Mouse (Mus musculus) splenic B cell, adult 2 months (primary cell): ENCODE measurements at regions not wholly inside any gene's neighbourhood (a gene's known extent, or its start where the extent isn't known, plus 50 kb on each side); places are given as distances from the start of the nearest gene placed in this dataset.
"Not testable (repeated sequence)": the region's sequence is repeated elsewhere in the genome, so short reads cannot be mapped to it uniquely, and the experiment has no call there.

Experiments used
- DNase-seq: peaks from one replicate; pipeline ENCODE4 v3.0.0-alpha.2; 2011; ENCODE audit warnings: low read depth, low spot score
- H3K27me3 ChIP-seq: 2 replicates; pipeline ENCODE4 v1.6.1; 2012; ENCODE audit warnings: mild to moderate bottlenecking, low read length, moderate library complexity, mixed read lengths; ENCODE audit not compliant: control insufficient read depth, poor library complexity, insufficient read depth, severe bottlenecking
- H3K36me3 ChIP-seq: 2 replicates; pipeline ENCODE4 v1.6.1; 2012; ENCODE audit warnings: mild to moderate bottlenecking, low read length, moderate library complexity, mixed read lengths; ENCODE audit not compliant: control insufficient read depth, poor library complexity, insufficient read depth, severe bottlenecking

DNA sequence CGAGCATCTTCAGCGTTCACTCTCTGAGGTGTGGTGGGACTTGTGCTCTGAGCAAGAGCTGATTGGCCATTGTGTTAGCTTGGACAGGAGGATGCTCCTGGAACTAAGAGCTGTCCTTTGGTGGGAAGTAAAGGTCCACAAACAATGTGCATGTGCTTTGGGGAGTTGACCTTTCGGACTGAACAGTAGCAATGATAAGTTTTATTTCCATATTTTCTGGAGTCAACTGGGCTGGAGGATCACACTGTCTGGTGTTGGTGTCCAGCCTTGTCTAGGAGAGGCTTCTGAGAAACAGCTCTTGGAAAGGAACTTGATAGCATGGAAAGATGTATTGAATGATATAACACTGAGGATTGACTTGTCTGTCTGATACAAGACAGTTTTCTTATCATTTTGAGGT is 142.3 kb upstream of the Otx2 start:
- Histone ChIP-seq H3K36me3 (no peaks in the 10 kb centered on the region), H3K27me3 (no peaks in the 10 kb centered on the region)
- DNase-seq, result no peak

DNA sequence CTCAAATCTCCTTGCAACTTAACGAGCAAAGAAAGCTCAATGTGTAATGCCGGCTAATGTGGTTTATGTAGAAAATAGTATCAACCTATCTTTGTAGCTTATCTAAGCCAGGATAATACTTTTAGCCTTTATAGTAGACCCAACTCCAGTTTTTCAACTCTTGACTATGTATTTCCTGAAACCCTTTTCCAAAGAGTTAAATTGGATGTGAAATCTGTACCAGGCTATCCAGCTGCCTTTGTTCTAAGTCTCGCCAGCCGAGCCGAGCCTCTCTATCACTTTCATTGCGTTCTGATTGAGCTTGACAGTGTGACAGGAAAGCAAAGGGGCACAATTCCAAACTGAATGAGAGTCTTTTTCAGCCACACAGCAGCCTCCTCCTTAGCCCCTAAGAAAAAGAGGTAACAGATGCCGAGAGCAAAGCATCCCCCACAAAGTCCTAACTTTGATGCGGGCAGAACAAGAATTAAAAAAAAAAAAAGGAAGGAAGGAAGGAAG is 141.7 kb upstream of the Otx2 start:
- H3K36me3 ChIP-seq, result no peaks in the 10 kb centered on the region
- DNase-seq, result no peak
- no peaks in the 10 kb centered on the region for H3K27me3 ChIP-seq

DNA sequence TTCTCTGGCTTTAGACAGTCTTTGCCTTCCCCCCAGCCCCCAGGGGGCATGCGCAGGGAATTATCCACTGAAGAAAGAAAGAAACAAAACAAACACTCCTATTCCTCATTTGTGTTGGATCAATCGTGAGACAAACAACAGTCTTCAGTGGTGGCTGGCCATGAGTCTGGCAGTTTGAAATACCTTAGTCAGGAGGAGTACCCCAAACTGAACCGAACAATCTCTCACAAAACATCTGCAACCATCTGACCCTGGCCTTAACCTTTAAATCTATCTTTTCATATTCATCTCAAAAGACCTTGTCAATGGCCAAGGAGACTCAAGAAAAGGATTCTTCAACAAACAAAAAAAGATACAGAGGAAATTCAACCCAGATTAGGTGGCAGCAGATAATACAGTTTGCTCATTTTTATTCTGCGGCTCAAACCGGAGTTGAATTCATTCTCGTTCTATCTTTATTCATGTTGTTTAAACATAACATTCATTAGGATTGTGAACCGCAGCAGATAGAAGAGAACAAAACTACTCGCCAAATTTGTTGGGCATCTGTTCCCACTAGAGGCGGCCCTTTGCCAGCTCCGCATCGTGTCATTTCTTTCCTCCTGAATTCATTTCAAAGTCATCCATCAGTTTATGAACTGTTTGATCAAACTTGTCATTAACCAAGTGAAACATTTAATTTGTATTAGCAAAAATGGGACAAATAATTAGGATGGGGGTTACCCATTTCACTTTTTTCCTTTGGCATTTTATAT is 139.3 kb upstream of the Otx2 start:
- Histone ChIP-seq H3K36me3 (no peaks in the 10 kb centered on the region), H3K27me3 (no peaks in the 10 kb centered on the region)
- no peak for DNase-seq

DNA sequence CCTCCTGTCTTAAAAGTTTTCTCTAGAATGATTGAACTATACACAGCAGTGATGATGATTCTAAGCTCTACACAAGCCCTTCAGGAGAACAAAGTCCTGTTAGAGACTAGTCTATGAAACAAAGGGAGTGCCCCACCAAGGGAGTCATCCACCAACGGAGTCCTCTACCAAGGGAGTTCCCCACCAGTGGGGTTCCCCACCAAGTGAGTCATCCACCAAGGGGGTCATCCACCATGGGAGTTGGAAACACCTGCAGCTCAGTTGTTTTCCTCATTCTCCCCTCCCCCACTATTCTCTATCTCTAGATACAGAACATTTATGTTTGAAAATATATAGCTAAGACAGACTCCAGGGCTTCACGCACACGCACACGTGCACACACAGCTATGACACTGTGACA is 130.5 kb upstream of the Otx2 start:
- no peak for DNase-seq

DNA sequence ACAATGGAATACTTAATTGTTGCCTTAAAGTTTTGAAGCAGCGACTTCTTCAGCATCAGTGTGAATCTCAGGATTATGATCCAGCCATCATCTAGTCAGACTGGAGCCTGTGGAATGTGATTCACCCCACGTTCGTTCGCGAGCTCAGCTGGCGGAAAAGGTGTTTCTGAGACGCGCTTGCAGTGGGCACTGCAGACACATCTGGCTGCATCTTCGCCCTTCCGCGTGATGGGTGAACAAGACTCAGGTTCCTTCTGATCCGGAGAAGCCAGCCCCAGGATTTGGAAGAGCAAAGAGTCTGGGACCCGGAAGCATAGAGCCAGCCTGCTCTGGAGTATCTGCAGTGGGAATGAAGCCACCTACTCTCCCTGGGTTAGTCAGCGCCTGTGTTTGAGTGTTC is 127.7 kb upstream of the Otx2 start:
- DNase-seq, result no peak
- no peaks in the 10 kb centered on the region for H3K27me3 ChIP-seq
- no peaks in the 10 kb centered on the region for H3K36me3 ChIP-seq

More for the DNA sequence above, 130.5 kb upstream of the Otx2 start:
- H3K36me3 ChIP-seq, result no peaks in the 10 kb centered on the region
- no peaks in the 10 kb centered on the region for H3K27me3 ChIP-seq

DNA sequence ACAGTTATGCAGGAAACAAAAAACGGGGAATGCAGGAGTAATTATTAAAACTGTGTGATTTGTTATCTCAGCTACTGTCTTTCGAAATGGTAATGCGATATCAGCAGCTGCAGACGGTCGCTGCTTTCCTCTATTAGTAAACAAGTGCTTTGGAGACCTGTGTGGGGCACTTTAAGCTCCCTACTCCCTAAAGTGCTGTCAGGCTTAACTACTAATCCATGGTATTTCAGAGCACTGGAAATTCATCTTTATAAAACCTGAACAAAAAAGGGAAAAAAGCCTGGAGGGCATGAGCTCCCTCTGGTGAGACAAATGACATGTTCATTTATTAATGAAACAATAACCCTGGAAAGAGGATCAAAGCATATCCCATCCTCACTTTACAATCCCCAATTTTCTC is 127.2 kb upstream of the Otx2 start:
- DNase-seq, result no peak
- Histone ChIP-seq H3K27me3 (no peaks in the 10 kb centered on the region), H3K36me3 (no peaks in the 10 kb centered on the region)

DNA sequence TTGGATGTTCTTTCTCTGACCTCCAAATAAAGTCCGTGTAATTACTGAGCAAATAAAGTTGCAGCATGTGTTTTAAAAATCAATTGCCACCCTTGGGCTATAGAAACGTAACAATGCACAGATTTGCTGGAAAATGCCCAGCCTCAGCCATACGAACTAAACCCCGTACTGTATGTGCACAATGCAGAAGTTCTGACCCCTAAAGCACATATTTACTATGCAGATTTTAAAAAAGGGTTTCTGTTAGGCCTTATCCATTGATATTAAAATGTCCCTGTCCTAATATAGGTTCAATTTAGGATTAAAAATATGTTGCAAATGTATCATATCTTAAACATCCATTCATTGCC is 126.5 kb upstream of the Otx2 start:
- no peaks in the 10 kb centered on the region for H3K36me3 ChIP-seq
- no peaks in the 10 kb centered on the region for H3K27me3 ChIP-seq
- DNase-seq, result no peak

DNA sequence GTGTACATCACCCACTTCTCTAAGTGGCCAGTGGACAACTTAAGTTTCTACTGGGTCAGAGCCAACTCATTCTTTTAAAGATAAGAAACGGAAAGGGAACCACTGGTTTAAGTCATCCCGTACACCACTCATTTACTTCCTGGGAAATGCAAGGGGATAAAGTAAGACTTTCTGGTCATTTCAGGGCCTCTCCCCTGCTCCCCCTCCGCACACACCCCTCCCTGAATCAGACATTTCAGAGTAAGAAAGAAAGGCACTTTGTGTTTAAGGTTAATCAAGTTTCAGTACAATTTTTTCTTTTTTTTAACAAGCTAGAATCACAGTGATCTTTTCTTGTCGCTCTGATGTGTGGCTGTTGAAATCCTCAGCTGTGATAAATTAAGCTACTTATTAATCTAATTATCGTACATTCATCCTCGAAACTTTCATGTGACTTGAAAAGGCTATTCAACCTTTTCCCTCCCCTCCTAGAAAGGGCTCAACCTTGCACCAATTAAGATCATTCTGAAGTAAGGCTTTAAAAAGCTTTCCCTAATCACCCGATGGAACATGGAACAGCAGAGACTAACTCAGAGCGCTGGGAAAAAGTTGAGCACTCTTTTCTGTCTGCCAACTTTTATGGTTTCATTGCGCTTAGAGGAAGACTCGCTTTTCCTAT is 126.0 kb upstream of the Otx2 start:
- no peak for DNase-seq
- Histone ChIP-seq H3K27me3 (no peaks in the 10 kb centered on the region), H3K36me3 (no peaks in the 10 kb centered on the region)

DNA sequence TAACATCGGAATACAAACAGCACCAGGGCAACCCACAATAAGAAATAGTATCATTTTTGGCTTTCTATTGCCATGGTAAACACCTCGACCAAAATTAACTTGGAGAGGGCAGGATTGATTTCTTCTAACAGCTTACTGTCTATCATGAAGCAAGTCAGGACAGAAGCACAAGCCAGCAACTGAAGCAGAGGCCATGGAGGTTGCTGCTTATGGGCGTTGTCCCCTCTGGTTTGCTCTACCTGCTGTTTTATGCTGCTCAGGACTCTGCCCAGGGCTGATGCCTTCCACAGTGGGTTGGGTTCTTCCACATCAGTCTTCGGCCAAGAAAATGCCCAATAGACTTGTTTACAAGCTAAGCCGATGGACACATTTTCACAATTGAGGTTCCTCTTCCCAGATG is 117.9 kb upstream of the Otx2 start:
- DNase-seq, result no peak
- H3K27me3 ChIP-seq, result no peaks in the 10 kb centered on the region; the same call in 1 of the 2 replicates
- no peaks in the 10 kb centered on the region for H3K36me3 ChIP-seq

DNA sequence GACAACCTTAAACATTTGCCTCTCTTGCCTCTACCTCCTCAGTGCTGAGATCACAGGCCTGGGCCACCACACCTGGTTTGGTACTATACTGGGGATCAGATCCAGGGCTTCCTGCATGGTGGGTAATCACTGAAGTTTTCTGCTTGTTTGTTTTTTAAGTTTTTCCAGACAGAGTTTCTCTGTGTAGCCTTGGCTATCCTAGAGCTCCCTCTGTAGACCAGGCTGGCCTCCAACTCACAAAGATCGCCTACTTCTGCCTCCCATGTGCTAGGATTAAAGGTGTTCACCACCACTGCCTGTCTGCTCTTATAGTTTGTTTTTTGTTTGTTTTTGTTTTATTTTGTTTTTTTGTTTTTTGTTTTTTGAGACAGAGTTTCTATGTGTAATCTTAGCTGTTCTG is 105.7 kb upstream of the Otx2 start:
- no peak for DNase-seq
- H3K27me3 ChIP-seq, result no peaks in the 10 kb centered on the region
- no peaks in the 10 kb centered on the region for H3K36me3 ChIP-seq

DNA sequence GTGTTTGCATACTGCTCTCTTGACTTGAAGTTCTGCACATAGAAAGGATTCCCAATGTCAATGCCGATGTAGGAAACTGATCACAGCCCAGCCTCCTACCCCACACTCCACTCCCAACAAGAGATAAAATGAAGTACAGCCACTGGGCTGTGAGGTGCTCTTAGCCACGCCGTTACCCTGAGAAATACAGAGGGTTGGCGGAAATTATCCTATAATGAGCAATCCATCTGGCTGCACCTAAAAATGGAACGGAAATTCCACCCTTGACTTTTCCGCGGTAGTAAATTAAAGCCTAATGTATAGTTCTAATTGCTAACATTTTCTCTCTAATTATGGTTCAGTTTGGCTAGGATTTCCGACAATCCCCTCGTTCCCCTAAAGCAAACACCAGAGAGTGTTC is 97.2 kb upstream of the Otx2 start:
- Histone ChIP-seq H3K36me3 (no peaks in the 10 kb centered on the region), H3K27me3 (0 out of 2 replicates have a peak, but pooled peaks cover 2% of the 10 kb centered on the region)
- DNase-seq, result no peak

DNA sequence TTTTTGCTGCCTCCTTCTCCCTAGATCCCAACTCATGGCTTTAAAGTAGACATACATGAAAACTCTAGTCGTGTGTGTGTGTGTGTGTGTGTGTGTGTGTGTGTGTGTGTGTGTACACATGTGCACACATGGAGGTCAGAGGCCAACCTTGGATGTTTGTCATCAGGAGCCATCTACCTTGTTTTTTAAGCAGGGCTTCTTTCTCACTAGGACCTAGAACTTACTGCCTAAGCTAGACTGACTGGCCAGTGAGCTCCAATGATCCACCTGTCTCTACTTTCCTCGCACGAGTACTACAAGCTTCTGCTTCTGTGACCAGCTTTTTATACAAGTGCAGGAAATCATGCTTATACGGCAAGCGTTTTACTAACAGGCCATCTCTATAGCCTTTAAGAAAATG is 89.1 kb upstream of the Otx2 start:
- Histone ChIP-seq H3K27me3 (no peaks in the 10 kb centered on the region), H3K36me3 (no peaks in the 10 kb centered on the region)
- DNase-seq, result no peak

DNA sequence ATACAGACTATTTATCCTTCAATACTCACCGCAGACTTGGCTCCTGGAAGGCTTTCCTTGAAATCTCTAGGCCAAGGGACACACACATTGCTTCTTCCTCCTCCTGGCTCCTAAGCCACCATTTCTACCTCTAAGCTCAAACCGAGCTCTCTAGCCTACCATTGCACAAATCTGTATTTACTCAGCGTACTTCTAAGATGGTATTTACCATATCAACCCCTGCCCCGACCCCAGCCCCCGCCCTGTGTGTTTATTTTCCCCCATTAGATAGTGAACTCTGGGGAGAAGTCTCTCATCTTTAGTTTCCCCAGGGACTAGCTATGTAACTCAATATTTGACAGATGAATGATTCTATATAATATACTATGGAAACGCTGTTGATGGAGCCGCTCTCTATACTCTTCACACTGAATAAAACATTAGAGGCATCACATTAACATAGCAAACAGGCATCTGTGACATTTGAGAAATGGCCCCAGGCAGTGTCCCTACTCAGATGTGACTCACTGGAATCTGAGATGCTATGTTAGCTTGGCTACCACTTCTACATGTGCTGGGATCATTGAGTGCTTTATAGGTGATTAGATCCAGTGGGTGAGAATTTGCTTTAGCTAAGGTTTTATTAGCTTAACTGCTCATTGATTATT is 87.5 kb upstream of the Otx2 start:
- no peaks in the 10 kb centered on the region for H3K27me3 ChIP-seq
- no peaks in the 10 kb centered on the region for H3K36me3 ChIP-seq
- no peak for DNase-seq

DNA sequence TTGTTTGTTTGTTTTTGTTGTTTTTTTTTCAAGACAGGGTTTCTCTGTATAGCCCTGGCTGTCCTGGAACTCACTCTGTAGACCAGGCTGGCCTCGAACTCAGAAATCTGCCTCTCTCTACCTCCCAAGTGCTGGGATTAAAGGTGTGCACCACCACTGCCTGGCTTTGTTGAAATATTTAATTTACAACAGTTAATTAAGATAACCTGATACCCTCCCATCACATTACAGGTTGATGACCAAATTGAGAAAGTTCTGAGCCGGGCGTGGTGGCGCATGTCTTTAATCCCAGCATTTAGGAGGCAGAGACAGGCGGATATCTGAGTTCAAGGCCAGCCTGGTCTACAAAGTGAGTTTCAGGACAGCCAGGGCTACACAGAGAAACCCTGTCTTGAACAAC is 81.5 kb upstream of the Otx2 start:
- not testable (repeated sequence) for H3K36me3 ChIP-seq, DNase-seq, H3K27me3 ChIP-seq

DNA sequence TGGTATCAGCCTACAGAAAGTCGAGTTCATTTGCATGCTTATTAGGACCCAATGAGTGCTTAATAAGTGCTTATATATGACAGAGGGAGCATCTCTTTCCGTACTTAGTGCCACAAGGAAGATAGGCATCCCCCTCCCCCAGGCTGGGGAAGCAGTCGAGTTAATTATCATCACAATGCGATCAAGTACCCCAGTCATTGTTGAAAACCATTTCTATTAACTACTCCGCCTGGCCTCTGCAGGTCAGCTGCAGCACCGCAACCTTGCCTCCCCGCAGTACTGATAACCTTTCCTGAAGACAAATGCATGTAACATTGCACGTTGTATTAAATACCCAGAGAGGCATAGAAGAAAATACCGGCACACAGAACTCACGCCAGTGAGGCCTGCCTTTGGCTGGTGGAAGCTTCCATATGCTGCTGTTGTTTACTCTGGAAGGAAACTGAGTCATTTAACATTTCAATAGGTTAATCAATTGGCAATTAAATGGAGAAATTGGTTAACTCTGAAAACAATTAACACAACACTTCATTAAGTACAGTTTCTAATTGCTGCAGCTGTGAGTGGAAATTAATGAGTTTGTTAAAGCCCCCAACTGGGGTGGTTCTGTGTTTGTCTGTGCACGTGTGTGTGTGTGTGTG is 80.6 kb upstream of the Otx2 start:
- no peaks in the 10 kb centered on the region for H3K36me3 ChIP-seq
- H3K27me3 ChIP-seq, result no peaks in the 10 kb centered on the region
- no peak for DNase-seq
